8 mouse cellular contexts compared by ENCODE assay signal in the genomic region with DNA sequence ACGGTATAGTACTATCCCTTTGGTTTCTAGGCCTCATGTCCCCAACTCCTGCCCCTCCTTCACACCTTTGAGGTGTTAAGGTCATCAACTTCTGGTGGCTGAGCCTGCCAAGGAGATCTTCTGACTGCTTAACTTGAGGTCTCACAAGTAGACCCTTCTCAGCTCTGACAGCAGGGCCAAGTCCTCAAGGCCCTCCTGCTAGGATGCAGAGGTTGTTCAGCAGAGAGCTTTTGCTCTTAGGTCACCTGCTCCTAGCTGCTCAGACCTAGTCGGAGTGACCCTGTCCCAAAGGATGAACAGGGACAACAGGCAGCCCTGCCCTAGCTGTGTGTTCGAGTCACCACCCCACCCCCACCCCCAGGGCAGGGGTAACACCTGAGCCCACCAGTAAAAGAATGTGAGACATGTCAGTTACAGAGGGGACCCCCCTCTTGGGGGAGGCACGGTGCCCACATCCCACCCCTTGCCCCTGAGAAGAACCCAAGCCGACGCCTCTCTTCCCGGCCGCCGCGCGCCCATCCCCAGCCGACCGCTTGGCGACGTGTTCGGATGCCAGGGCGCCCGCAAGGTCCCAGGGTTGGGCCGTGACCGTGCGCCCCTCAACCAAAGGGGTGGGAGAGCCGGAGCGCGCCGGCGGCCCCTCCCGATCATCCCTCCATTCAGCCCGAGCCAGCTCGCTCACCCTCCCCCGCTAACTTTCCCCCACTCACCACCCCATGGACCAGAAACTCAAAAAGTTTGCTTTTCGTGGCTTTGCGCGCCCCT. TPM values are rescaled to one million over a fixed set of nuclear protein-coding genes. Genes with fewer than 3 reads are reported as not detected.
A peak's percentile ranks its signal among the peaks of the same experiment; 100 is the strongest.
DNase-seq lines count a peak whose midpoint lies in the region; ATAC-seq and TF ChIP-seq lines count a peak whose summit lies in the region.

No protein-coding gene starts in this region.

- WGBS in heart, adult 2 months: 3% methylated on average over 30 of the region's 33 CpGs
- 2% methylated on average over 33 of the region's 33 CpGs for WGBS in embryonic facial prominence, embryonic 15.5 days
- 2% methylated on average over 32 of the region's 33 CpGs for WGBS in intestine, embryonic 16.5 days
- WGBS in neural tube, embryonic 12.5 days: 2% methylated on average over 33 of the region's 33 CpGs

- peak; percentile 12 for ATAC-seq in embryonic facial prominence, embryonic 15.5 days (ENCODE audit: insufficient number of reproducible peaks, low FRiP score, low TSS enrichment, low read depth)
- no peak for ATAC-seq in intestine, embryonic 16.5 days
- no peak for ATAC-seq in neural tube, embryonic 12.5 days (ENCODE audit: low FRiP score, low read depth)

- no peaks in the 10 kb centered on the region for H3K36me3 ChIP-seq in heart, adult 2 months (ENCODE audit: control insufficient read depth, insufficient read depth, low read length)
- peaks cover 0 to 3% of the 10 kb centered on the region in 2 experiments for H3K36me3 ChIP-seq in CH12.LX (replicated peaks in 1 of 2; ENCODE audit: control insufficient read depth in 1 of 2, insufficient read depth in 1 of 2, low read length in 1 of 2)
- no peaks in the 10 kb centered on the region for H3K36me3 ChIP-seq in embryonic facial prominence, embryonic 15.5 days
- no peaks in the 10 kb centered on the region for H3K36me3 ChIP-seq in intestine, embryonic 16.5 days (ENCODE audit: control insufficient read depth, insufficient read depth, low read length)
- H3K36me3 ChIP-seq in neural tube, embryonic 12.5 days: no peaks in the 10 kb centered on the region

- peak overlapping the region; percentile 24; the same call in 1 of the 2 replicates for H3K4me2 ChIP-seq in CH12.LX (ENCODE audit: insufficient read depth, low read depth, poor library complexity, severe bottlenecking)
- peak overlapping the region; percentile 92 for H3K4me2 ChIP-seq in embryonic facial prominence, embryonic 15.5 days (replicated peaks)
- peak overlapping the region; percentile 96 for H3K4me2 ChIP-seq in intestine, embryonic 16.5 days (ENCODE audit: low read depth, low read length)
- H3K4me2 ChIP-seq in neural tube, embryonic 12.5 days (replicated peaks): peak overlapping the region; percentile 93

- H3K4me1 ChIP-seq in heart, adult 2 months (ENCODE audit: control insufficient read depth, insufficient read depth, low read length): peaks cover 20% of the 10 kb centered on the region
- peaks cover 7 to 17% of the 10 kb centered on the region in 2 experiments; a peak in 3 of 4 replicates for H3K4me1 ChIP-seq in CH12.LX (ENCODE audit: control insufficient read depth in 1 of 2, insufficient read depth in 2 of 2)
- H3K4me1 ChIP-seq in embryonic facial prominence, embryonic 15.5 days: peaks cover 79% of the 10 kb centered on the region
- peaks cover 64% of the 10 kb centered on the region for H3K4me1 ChIP-seq in intestine, embryonic 16.5 days (ENCODE audit: control insufficient read depth, insufficient read depth, low read length)
- peaks cover 86% of the 10 kb centered on the region for H3K4me1 ChIP-seq in neural tube, embryonic 12.5 days

- no peak for TF ChIP-seq CTCF in heart, adult 2 months (IDR thresholded peaks at IDR 0.05)
- no peak for TF ChIP-seq CTCF in CH12.LX (conservative IDR thresholded peaks at IDR 0.05 in 1 of 2, IDR thresholded peaks at IDR 0.05 in 1 of 2; ENCODE audit: low read depth in 2 of 2, low read length in 2 of 2)

- no peak for TF ChIP-seq EP300 in heart, adult 2 months (IDR thresholded peaks at IDR 0.05; ENCODE audit: insufficient read depth, low read depth, low read length)
- no peak for TF ChIP-seq EP300 in CH12.LX (IDR thresholded peaks at IDR 0.05; ENCODE audit: low read length)

- intact Hi-C loops in heart, adult 2 months (cut with DNase I): loop anchor here (5.0 kb wide), 1 partner anchor 151 kb away; no protein-coding TSS in a partner anchor
- intact Hi-C loops in heart, postnatal 25 days (cut with DNase I): no loop called here

- no peak for TF ChIP-seq POLR2A in heart, adult 2 months (IDR thresholded peaks at IDR 0.05; ENCODE audit: insufficient read depth, low read depth, low read length)
- TF ChIP-seq POLR2A in CH12.LX (IDR thresholded peaks at IDR 0.05; ENCODE audit: low read depth, low read length): no peak

- TF ChIP-seq RAD21 in CH12.LX (IDR thresholded peaks at IDR 0.05; ENCODE audit: low read depth, low read length): no peak

- H3K9ac ChIP-seq in heart, adult 2 months (ENCODE audit: low read depth, low read length): peak overlapping the region; percentile 99
- H3K9ac ChIP-seq in CH12.LX (ENCODE audit: insufficient read depth, low read depth): no peak overlapping the region
- peak overlapping the region; percentile 78 for H3K9ac ChIP-seq in embryonic facial prominence, embryonic 15.5 days
- H3K9ac ChIP-seq in intestine, embryonic 16.5 days (ENCODE audit: low read depth, low read length): peak overlapping the region; percentile 85
- H3K9ac ChIP-seq in neural tube, embryonic 12.5 days: peak overlapping the region; percentile 83

- DNase-seq in heart, adult 2 months: no peak
- no peak for DNase-seq in heart, postnatal 25 days (ENCODE audit: low spot score)
- DNase-seq in CH12.LX (ENCODE audit: extremely low read depth): no peak
- DNase-seq in layer of hippocampus, adult 18-20 months (ENCODE audit: low spot score in 2 of 2): no peak
- no peak for DNase-seq in urinary bladder, adult 2 months (ENCODE audit: low spot score)

- dilution Hi-C loops in CH12.LX (cut with MboI; ENCODE audit: extremely low pct_ligation_motif_present, extremely low pct_unique_long_range_greater_than_20kb, low sequenced_read_pairs): no loop called here

- H3K9me3 ChIP-seq in CH12.LX (replicated peaks; ENCODE audit: low read length): peaks cover 3% of the 10 kb centered on the region
- H3K9me3 ChIP-seq in embryonic facial prominence, embryonic 15.5 days (replicated peaks): no peaks in the 10 kb centered on the region
- no peaks in the 10 kb centered on the region for H3K9me3 ChIP-seq in intestine, embryonic 16.5 days (ENCODE audit: control insufficient read depth, low read length)
- H3K9me3 ChIP-seq in neural tube, embryonic 12.5 days: no peaks in the 10 kb centered on the region

- peak overlapping the region; percentile 99 for H3K27ac ChIP-seq in heart, adult 2 months
- H3K27ac ChIP-seq in CH12.LX (ENCODE audit: insufficient read depth, low read depth): no peak overlapping the region
- H3K27ac ChIP-seq in embryonic facial prominence, embryonic 15.5 days (replicated peaks): peak overlapping the region; percentile 99
- peak overlapping the region; percentile 98 for H3K27ac ChIP-seq in intestine, embryonic 16.5 days (ENCODE audit: low read length)
- H3K27ac ChIP-seq in neural tube, embryonic 12.5 days: peak overlapping the region; percentile 93

- H3K79me2 ChIP-seq in heart, adult 2 months (replicated peaks; ENCODE audit: control insufficient read depth, insufficient read depth, low read length): no peaks in the 10 kb centered on the region
- H3K79me2 ChIP-seq in CH12.LX (replicated peaks; ENCODE audit: control insufficient read depth, extremely low read depth, insufficient read depth, poor library complexity, severe bottlenecking): no peaks in the 10 kb centered on the region

- peak overlapping the region; percentile 64 for H3K4me3 ChIP-seq in heart, adult 2 months
- H3K4me3 ChIP-seq in CH12.LX (replicated peaks in 1 of 3; ENCODE audit: low read depth in 2 of 3, low read length in 2 of 3, poor library complexity in 1 of 3): no peak overlapping the region
- peak overlapping the region; percentile 68 for H3K4me3 ChIP-seq in embryonic facial prominence, embryonic 15.5 days (replicated peaks)
- peak overlapping the region; percentile 69 for H3K4me3 ChIP-seq in intestine, embryonic 16.5 days (ENCODE audit: low read length)
- peak overlapping the region; percentile 59 for H3K4me3 ChIP-seq in neural tube, embryonic 12.5 days

- H3K27me3 ChIP-seq in heart, adult 2 months (ENCODE audit: control insufficient read depth, insufficient read depth, low read length): no peaks in the 10 kb centered on the region
- H3K27me3 ChIP-seq in CH12.LX (replicated peaks): peaks cover 75% of the 10 kb centered on the region
- H3K27me3 ChIP-seq in embryonic facial prominence, embryonic 15.5 days: no peaks in the 10 kb centered on the region
- H3K27me3 ChIP-seq in intestine, embryonic 16.5 days (replicated peaks; ENCODE audit: control insufficient read depth, insufficient read depth, low read length): peaks cover 15% of the 10 kb centered on the region
- H3K27me3 ChIP-seq in neural tube, embryonic 12.5 days (replicated peaks): 0 out of 2 replicates have a peak, but pooled peaks cover 6% of the 10 kb centered on the region

- in situ Hi-C loops in CH12.LX (cut with MboI; ENCODE audit: low pct_ligation_motif_present, low pct_unique_long_range_greater_than_20kb, low sequenced_read_pairs): no loop called here

RNA-seq across cellular contexts. Expression of a gene that starts 14.7 kb away (rescaled TPM):
- 1 to 10 TPM; 7.5 to 9.0 TPM for total RNA-seq in heart, adult 2 months (2021)
- polyA plus RNA-seq in heart, adult 2 months (2012; rRNA removed): 9.9 and 12.3 TPM in 2 replicates
- 1 to 10 TPM; 7.8 to 9.7 TPM for total RNA-seq in heart, postnatal 25 days (2021)
- total RNA-seq in CH12.LX (2012; rRNA removed) (20.4 and 25.5 TPM in 2 replicates), CH12.LX (2014; rRNA removed) (11.2 and 11.9 TPM in 2 replicates)
- 22.8 and 26.9 TPM in 2 replicates for polyA plus RNA-seq in CH12.LX (2012; ENCODE audit: insufficient read length, low read depth)
- polyA plus RNA-seq in embryonic facial prominence, embryonic 15.5 days (2015; fragmentation: Nextera tagmentation; extraction: Ambion mirVana): 30.3 and 33.1 TPM in 2 replicates
- 16.3 and 18.0 TPM in 2 replicates for polyA plus RNA-seq in intestine, embryonic 16.5 days (2015; fragmentation: Nextera tagmentation; extraction: Ambion mirVana)
- 19.8 and 21.6 TPM in 2 replicates for polyA plus RNA-seq in neural tube, embryonic 12.5 days (2016; fragmentation: Nextera tagmentation; extraction: Ambion mirVana)
- total RNA-seq in layer of hippocampus, adult 18-20 months (2021): 10 to 100 TPM; 60.8 to 64.9 TPM
- polyA plus RNA-seq in urinary bladder, adult 2 months (2012; rRNA removed): 30.2 and 34.5 TPM in 2 replicates

RNA-seq across cellular contexts. Expression of a gene that starts 23.0 kb away (rescaled TPM):
- total RNA-seq in heart, adult 2 months (2021): 10 to 100 TPM; 58.7 to 61.8 TPM
- polyA plus RNA-seq in heart, adult 2 months (2012; rRNA removed): 60.2 and 61.0 TPM in 2 replicates
- total RNA-seq in heart, postnatal 25 days (2021): 10 to 100 TPM; 69.0 to 69.3 TPM
- total RNA-seq in CH12.LX (2012; rRNA removed) (1.3 and 1.5 TPM in 2 replicates), CH12.LX (2014; rRNA removed) (not detected in 2 replicates)
- polyA plus RNA-seq in CH12.LX (2012; ENCODE audit: insufficient read length, low read depth): 2.2 and 2.8 TPM in 2 replicates
- polyA plus RNA-seq in embryonic facial prominence, embryonic 15.5 days (2015; fragmentation: Nextera tagmentation; extraction: Ambion mirVana): 39.7 and 42.4 TPM in 2 replicates
- 9.5 and 10.0 TPM in 2 replicates for polyA plus RNA-seq in intestine, embryonic 16.5 days (2015; fragmentation: Nextera tagmentation; extraction: Ambion mirVana)
- 82.2 and 90.6 TPM in 2 replicates for polyA plus RNA-seq in neural tube, embryonic 12.5 days (2016; fragmentation: Nextera tagmentation; extraction: Ambion mirVana)
- 10 to 100 TPM; 87.4 to 93.2 TPM for total RNA-seq in layer of hippocampus, adult 18-20 months (2021)
- 80.3 and 83.2 TPM in 2 replicates for polyA plus RNA-seq in urinary bladder, adult 2 months (2012; rRNA removed)

RNA-seq across cellular contexts. Expression of a gene that starts 24.0 kb away (rescaled TPM):
- 10 to 100 TPM; 52.5 to 55.8 TPM for total RNA-seq in heart, adult 2 months (2021)
- 43.3 and 57.2 TPM in 2 replicates for polyA plus RNA-seq in heart, adult 2 months (2012; rRNA removed)
- 10 to 100 TPM; 48.0 to 53.2 TPM for total RNA-seq in heart, postnatal 25 days (2021)
- total RNA-seq in CH12.LX (2012; rRNA removed) (118 and 152 TPM in 2 replicates), CH12.LX (2014; rRNA removed) (162 and 169 TPM in 2 replicates)
- 160 and 162 TPM in 2 replicates for polyA plus RNA-seq in CH12.LX (2012; ENCODE audit: insufficient read length, low read depth)
- 93.7 and 100 TPM in 2 replicates for polyA plus RNA-seq in embryonic facial prominence, embryonic 15.5 days (2015; fragmentation: Nextera tagmentation; extraction: Ambion mirVana)
- 75.0 and 82.7 TPM in 2 replicates for polyA plus RNA-seq in intestine, embryonic 16.5 days (2015; fragmentation: Nextera tagmentation; extraction: Ambion mirVana)
- polyA plus RNA-seq in neural tube, embryonic 12.5 days (2016; fragmentation: Nextera tagmentation; extraction: Ambion mirVana): 114 and 123 TPM in 2 replicates
- 10 to 100 TPM; 82.5 to 83.6 TPM for total RNA-seq in layer of hippocampus, adult 18-20 months (2021)
- polyA plus RNA-seq in urinary bladder, adult 2 months (2012; rRNA removed): 44.5 and 50.0 TPM in 2 replicates

RNA-seq across cellular contexts. Expression of a gene that starts 44.6 kb away (rescaled TPM):
- not detected for total RNA-seq in heart, adult 2 months (2021)
- polyA plus RNA-seq in heart, adult 2 months (2012; rRNA removed): 0.06 TPM in 1 of 2 replicates, not detected in the other
- total RNA-seq in heart, postnatal 25 days (2021): not detected
- total RNA-seq in CH12.LX (2012; rRNA removed) (not detected in 2 replicates), CH12.LX (2014; rRNA removed) (not detected in 2 replicates)
- polyA plus RNA-seq in CH12.LX (2012; ENCODE audit: insufficient read length, low read depth): not detected in 2 replicates
- 0.07 TPM in 1 of 2 replicates, not detected in the other for polyA plus RNA-seq in embryonic facial prominence, embryonic 15.5 days (2015; fragmentation: Nextera tagmentation; extraction: Ambion mirVana)
- polyA plus RNA-seq in intestine, embryonic 16.5 days (2015; fragmentation: Nextera tagmentation; extraction: Ambion mirVana): not detected in 2 replicates
- 0.15 and 0.20 TPM in 2 replicates for polyA plus RNA-seq in neural tube, embryonic 12.5 days (2016; fragmentation: Nextera tagmentation; extraction: Ambion mirVana)
- total RNA-seq in layer of hippocampus, adult 18-20 months (2021): not detected
- polyA plus RNA-seq in urinary bladder, adult 2 months (2012; rRNA removed): not detected in 2 replicates

Comparison
In these comparisons a context has a peak if more than half of its experiments do, and no peak if none do; other contexts are left out.
1. H3K4me3 ChIP-seq: peak in heart, adult 2 months (single experiment), embryonic facial prominence, embryonic 15.5 days (single experiment), intestine, embryonic 16.5 days (single experiment) and neural tube, embryonic 12.5 days (single experiment); none in CH12.LX (0 of 3).
2. H3K4me2 ChIP-seq: peak in every context shown above with its lines; median percentile 96 in intestine, embryonic 16.5 days; 93 in neural tube, embryonic 12.5 days; 92 in embryonic facial prominence, embryonic 15.5 days; 24 in CH12.LX.